Mouse (Mus musculus) liver, adult 2 months (tissue): ENCODE data around the gene Zfand2a.

Source experiments
- CTCF ChIP-seq: fragments of 200-500 bp; IDR thresholded peaks from 2 replicates; pipeline ENCODE4 v1.5.1; 2011; ENCODE audit warnings: low read depth, low read length, control low read depth
- POLR2A ChIP-seq: fragments of 200-500 bp; IDR thresholded peaks from 2 replicates; pipeline ENCODE4 v1.6.1; 2011; ENCODE audit warnings: low read length, control low read depth; ENCODE audit not compliant: insufficient read depth; ENCODE audit errors: extremely low read depth

DNA sequence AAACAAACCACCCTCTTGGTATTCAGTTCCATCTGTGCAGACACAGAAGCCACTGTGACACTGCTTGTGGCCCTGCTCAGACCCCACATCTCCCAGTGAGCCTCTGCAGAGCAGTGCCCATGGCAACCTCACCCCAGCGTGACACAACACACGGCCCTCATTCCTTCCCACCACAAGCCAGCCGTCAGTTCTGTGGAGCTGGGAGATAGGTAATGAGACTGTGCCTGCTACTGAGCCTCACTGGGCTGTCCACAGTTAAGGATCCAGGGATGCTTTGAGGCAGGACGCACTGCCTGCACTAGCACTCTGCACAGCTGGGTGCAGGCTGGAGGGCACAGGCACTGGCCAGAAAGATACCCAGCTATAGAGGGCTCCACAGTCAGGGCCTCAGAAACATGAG, 34.4 kb downstream of the Zfand2a start:
- TF ChIP-seq POLR2A (no peak), CTCF (no peak)
